Mouse (Mus musculus) liver, embryonic 15.5 days (tissue): ENCODE data around the gene Cdk11b. TPM values are rescaled to one million over a fixed set of nuclear protein-coding genes. Genes with fewer than 3 reads are reported as not detected.
A peak's percentile ranks its signal among the peaks of the same experiment; 100 is the strongest.

Experiments
- ATAC-seq: fragments of 200-750 bp; cut with Nextera tagmentation; 2 replicates; pipeline ENCODE4 v1.8.0; 2017; ENCODE audit warnings: moderate number of reproducible peaks, mild to moderate bottlenecking, moderate library complexity; ENCODE audit not compliant: insufficient read depth
- H3K27ac ChIP-seq: fragments of 300-500 bp; sonication (generic); replicated peaks from 2 replicates; pipeline ENCODE4 v1.5.1; 2015; ENCODE audit warnings: mild to moderate bottlenecking, inconsistent platforms
- H3K27me3 ChIP-seq: fragments of 300-500 bp; sonication (generic); 2 replicates; pipeline ENCODE4 v1.6.1; 2015; ENCODE audit warnings: mild to moderate bottlenecking, inconsistent platforms
- H3K36me3 ChIP-seq: fragments of 300-500 bp; sonication (generic); replicated peaks from 2 replicates; pipeline ENCODE4 v1.6.1; 2015; ENCODE audit warnings: moderate library complexity, mild to moderate bottlenecking, inconsistent platforms
- H3K4me1 ChIP-seq: fragments of 300-500 bp; sonication (generic); replicated peaks from 2 replicates; pipeline ENCODE4 v1.6.1; 2015; ENCODE audit warnings: inconsistent platforms
- H3K4me2 ChIP-seq: fragments of 300-500 bp; sonication (generic); 2 replicates; pipeline ENCODE4 v1.6.1; 2015; ENCODE audit warnings: moderate library complexity, mild to moderate bottlenecking, inconsistent platforms
- H3K4me3 ChIP-seq: fragments of 300-500 bp; sonication (generic); replicated peaks from 2 replicates; pipeline ENCODE4 v1.5.1; 2015; ENCODE audit warnings: mild to moderate bottlenecking, inconsistent platforms
- H3K9ac ChIP-seq: fragments of 300-500 bp; sonication (generic); 2 replicates; pipeline ENCODE4 v1.6.1; 2015; ENCODE audit warnings: moderate library complexity, mild to moderate bottlenecking, inconsistent platforms
- H3K9me3 ChIP-seq: fragments of 300-500 bp; sonication (generic); replicated peaks from 2 replicates; pipeline ENCODE4 v1.6.1; 2016; ENCODE audit warnings: inconsistent platforms
- WGBS: fragments of 180-500 bp; shearing (Covaris S2); methylation state at CpG from one replicate; pipeline ENCODE4 v1.1.7; 2015; ENCODE audit warnings: mixed read lengths; ENCODE audit not compliant: insufficient replicate concordance; 5-methylcytosine and 5-hydroxymethylcytosine counted together
- polyA plus RNA-seq: library from polyadenylated mRNA; unstranded; fragments of >200 nt; fragmentation: Nextera tagmentation; extraction: Ambion mirVana; gene quantifications from 2 replicates; pipeline ENCODE4 v1.2.1, GENCODE M21; 2015

Cdk11b gene
- polyA plus RNA-seq, 1 experiment from 2014 or later: 19.9 TPM

DNA sequence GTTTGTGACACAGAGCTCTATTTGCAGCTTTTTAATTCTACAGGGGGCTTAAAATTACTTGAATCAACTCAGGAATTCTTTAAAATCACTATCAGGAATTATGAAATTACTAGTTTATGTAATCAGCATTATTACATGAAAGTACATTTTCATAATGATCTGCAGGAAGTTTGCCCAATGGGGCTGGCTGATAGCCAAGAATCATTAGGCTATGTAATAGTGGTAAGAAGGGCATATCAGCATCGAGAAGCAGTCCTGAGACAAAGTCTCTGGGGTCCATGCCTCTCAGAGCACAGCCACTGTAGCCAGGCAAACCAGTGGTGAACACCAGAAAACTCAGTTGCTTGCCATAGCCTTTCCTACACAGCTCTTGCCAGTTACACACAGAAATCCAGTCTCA lies 30.9 kb upstream of the Cdk11b start:
- no peak overlapping the region for H3K4me3 ChIP-seq
- WGBS: 28% methylated on average over 1 of the region's 1 CpGs
- no peaks in the 10 kb centered on the region for H3K27me3 ChIP-seq
- H3K4me2 ChIP-seq: no peak overlapping the region
- ATAC-seq: no peak
- no peak overlapping the region for H3K9ac ChIP-seq
- no peaks in the 10 kb centered on the region for H3K9me3 ChIP-seq
- no peak overlapping the region for H3K27ac ChIP-seq
- peaks cover 25% of the 10 kb centered on the region for H3K4me1 ChIP-seq
- peaks cover 19% of the 10 kb centered on the region for H3K36me3 ChIP-seq

DNA sequence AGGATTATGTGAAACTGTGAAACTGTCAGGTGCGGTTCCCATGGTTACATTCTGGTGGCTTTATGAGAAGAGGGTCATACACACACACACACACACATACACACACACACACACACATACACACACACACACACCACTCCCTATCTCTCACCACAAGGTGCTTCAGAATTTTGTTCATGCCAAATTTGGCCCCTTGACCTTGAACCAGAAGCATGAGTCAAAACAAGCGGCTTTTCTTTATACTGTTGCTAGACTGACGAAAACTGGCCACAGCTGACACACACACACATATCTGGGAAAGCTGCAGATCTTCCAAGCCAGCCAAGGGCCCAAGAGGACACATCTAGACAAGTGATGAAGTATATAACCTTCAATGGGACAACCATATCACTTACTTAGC lies 28.9 kb upstream of the Cdk11b start:
- Histone ChIP-seq H3K4me1 (peaks cover 40% of the 10 kb centered on the region), H3K4me2 (no peak overlapping the region), H3K36me3 (0 out of 2 replicates have a peak, but pooled peaks cover 3% of the 10 kb centered on the region), H3K27ac (no peak overlapping the region), H3K4me3 (no peak overlapping the region), H3K27me3 (no peaks in the 10 kb centered on the region), H3K9me3 (no peaks in the 10 kb centered on the region), H3K9ac (no peak overlapping the region)
- no peak for ATAC-seq
- WGBS: 55% methylated on average over 3 of the region's 3 CpGs

DNA sequence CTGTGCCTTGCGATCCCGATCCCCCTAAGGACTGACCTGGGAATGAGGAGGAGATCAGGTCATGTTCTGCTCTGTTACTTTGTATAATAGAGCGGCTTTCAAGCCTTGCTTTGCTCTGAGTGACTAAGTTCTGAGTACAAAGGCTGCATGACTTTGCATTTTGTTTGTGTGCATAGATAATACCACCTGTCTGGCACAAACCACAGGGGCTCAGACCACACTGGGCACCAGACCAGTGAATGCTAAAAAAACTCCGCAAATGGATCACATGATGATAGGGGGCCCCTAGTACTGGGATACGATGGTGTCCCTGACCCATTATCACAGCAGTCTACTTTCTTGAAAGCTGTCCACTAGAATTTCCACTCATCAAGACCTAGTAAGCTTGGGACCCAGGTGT lies 28.0 kb upstream of the Cdk11b start:
- WGBS: 41% methylated on average over 5 of the region's 5 CpGs
- Histone ChIP-seq H3K27me3 (no peaks in the 10 kb centered on the region), H3K27ac (no peak overlapping the region), H3K9ac (no peak overlapping the region), H3K4me1 (peaks cover 43% of the 10 kb centered on the region), H3K4me2 (peak overlapping the region; percentile 4; the same call in 1 of the 2 replicates), H3K9me3 (no peaks in the 10 kb centered on the region), H3K4me3 (no peak overlapping the region), H3K36me3 (no peaks in the 10 kb centered on the region)
- ATAC-seq: no peak

DNA sequence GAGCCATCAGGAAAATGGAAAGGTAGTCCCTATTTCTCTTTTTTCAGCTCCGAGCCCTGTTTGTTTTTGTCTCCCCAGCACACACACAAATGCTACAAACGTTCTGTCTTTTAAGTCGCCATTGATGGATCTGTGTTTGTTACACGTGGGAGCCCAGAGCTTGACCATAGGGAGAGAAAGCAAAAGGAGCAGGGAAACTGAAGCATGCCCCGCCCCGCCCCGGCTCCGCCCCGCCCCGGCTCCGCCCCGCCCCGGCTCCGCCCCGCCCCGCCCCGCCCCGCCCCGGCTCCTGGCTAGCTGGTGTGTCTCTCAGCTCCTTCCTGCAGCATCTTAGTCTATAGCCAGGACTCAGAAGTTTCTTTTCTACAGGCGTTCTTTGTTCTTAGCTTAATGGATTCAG lies 26.1 kb upstream of the Cdk11b start:
- Histone ChIP-seq H3K4me2 (no peak overlapping the region), H3K27ac (no peak overlapping the region), H3K4me1 (peaks cover 60% of the 10 kb centered on the region), H3K27me3 (no peaks in the 10 kb centered on the region), H3K9ac (no peak overlapping the region), H3K36me3 (0 out of 2 replicates have a peak, but pooled peaks cover 8% of the 10 kb centered on the region), H3K4me3 (no peak overlapping the region), H3K9me3 (no peaks in the 10 kb centered on the region)
- 20% methylated on average over 16 of the region's 20 CpGs for WGBS
- ATAC-seq: no peak

DNA sequence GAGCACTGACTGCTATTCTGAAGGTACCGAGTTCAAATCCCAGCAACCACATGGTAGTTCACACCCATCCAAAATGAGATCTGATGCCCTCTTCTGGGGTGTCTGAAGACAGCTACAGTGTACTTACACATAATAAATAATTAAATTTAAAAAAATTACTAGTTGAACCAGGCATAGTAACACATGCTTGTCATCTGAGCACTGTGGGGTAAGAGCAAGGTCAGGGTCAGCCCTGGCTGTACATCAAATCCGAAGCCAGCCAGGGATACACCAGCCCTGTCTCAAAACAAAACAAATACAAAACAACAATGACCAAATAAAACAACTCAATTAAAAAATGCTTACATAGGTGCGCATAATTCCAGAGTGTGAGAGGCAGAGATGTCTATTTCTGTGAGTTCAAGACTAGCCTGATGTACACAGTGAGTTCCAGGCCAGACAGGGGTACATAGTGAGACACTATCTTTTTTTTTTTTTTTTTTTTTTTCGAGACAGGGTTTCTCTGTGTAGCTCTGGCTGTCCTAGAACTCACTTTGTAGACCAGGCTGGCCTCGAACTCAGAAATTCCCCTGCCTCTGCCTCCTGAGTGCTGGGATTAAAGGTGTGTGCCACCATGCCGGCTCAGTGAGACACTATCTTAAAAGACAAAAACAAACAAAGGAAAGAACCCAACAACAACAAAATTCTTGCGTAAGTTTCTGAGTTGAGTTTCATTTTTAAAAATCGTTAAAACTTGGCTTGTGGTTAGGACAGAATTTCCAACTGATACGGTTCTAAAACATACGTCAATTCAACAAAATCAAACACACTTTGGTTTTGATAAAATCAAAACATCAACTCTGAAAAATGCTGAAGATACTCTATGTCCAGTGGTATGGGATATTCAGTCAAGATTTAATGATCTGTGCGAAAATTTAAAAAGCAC lies 24.5 kb upstream of the Cdk11b start:
- no peaks in the 10 kb centered on the region for H3K27me3 ChIP-seq
- H3K27ac ChIP-seq: peak overlapping the region; percentile 97
- peak overlapping the region; percentile 92; the same call in 1 of the 2 replicates for H3K9ac ChIP-seq
- ATAC-seq: no peak
- WGBS: 57% methylated on average over 11 of the region's 11 CpGs
- no peaks in the 10 kb centered on the region for H3K9me3 ChIP-seq
- H3K4me1 ChIP-seq: peaks cover 70% of the 10 kb centered on the region
- H3K4me3 ChIP-seq: peak overlapping the region; percentile 98
- H3K36me3 ChIP-seq: peaks cover 16% of the 10 kb centered on the region; the same call in 1 of the 2 replicates
- H3K4me2 ChIP-seq: peak overlapping the region; percentile 94

DNA sequence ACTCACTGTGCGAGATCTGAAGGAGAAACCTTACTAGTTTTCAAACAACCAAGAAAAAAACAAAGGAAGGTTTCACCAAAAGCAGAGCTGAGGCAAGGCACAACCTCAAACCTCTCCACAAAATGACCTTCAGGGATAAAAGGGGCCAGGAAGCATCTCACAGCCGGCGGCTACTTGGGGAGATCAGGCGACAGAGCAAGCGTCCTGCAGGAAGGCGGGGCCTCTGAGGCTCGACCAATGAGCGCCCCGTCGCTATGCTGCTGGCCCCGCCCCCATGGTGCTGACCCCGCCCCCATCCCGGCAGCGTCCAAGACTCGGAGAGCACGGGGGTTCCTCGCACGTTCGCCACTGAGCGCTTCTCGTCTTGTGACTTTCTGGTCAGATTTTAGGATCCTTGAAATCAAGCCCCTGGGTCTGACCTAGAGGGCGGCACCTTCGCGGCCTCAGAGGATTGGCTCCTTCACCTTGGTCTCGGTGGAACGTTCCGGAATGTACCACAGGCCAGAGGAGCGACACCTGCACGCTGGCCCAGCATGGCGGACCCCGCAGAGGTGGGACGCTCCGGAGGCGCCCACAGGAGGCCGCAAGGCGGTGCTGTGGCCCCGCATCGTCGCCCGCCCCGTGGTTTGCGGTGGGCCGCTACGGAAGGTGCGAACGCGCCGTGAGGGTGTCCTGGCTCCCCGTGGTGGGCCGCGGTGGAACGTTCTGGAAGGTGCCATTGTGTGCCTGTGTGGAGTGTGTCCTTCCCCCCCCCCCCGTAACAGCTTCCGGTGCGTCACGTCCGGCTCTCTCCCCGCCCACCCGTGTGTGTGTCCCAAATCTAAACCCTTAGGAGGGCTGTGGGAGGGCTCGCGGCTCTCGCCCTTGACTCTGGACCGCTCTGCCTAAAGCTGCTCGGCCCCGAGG lies 23.3 kb upstream of the Cdk11b start, which contains the start of gene Slc35e2:
Gene Slc35e2 (plus strand): TSS at position 326 of the 906 bp plus-strand sequence.
- Histone ChIP-seq H3K9ac (peak within 1 kb of the TSS; percentile 92), H3K27me3 (no peaks in the 10 kb centered on the region), H3K9me3 (no peaks in the 10 kb centered on the region), H3K36me3 (peaks cover 23% of the 10 kb centered on the region), H3K27ac (peak within 1 kb of the TSS; percentile 97), H3K4me1 (peaks cover 72% of the 10 kb centered on the region), H3K4me2 (peak within 1 kb of the TSS; percentile 94), H3K4me3 (peak within 1 kb of the TSS; percentile 98)
- ATAC-seq: peak; percentile 95
- WGBS: under 1% methylated on average over 61 of the region's 65 CpGs

DNA sequence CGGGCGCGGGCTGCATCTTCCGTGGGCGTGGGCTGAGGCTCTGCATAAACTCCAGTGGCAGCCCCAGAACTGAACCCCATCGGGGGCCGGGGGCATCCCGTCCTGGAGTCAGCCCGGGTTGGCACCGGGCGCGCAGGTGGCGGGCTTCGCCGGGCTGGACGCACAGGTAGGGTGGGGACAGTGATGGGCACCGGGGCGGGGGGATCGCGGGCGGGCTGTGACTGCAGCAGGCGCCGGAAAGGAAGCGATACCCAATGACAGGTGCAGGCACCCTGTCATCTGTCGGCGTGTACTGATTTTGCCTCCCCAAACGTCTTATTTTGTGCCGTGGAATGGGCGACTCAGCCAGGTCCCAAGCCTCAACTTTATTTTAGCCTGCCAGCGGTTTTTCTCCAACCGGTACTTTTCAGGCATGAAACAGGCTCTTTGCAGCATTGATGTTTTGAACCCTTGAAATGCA lies 22.6 kb upstream of the Cdk11b start:
- Histone ChIP-seq H3K36me3 (peaks cover 23% of the 10 kb centered on the region), H3K27ac (peak overlapping the region; percentile 97), H3K9ac (peak overlapping the region; percentile 92), H3K9me3 (no peaks in the 10 kb centered on the region), H3K4me1 (peaks cover 71% of the 10 kb centered on the region), H3K4me3 (peak overlapping the region; percentile 98), H3K4me2 (peak overlapping the region; percentile 94), H3K27me3 (no peaks in the 10 kb centered on the region)
- under 1% methylated on average over 31 of the region's 31 CpGs for WGBS
- ATAC-seq: peak; percentile 20

DNA sequence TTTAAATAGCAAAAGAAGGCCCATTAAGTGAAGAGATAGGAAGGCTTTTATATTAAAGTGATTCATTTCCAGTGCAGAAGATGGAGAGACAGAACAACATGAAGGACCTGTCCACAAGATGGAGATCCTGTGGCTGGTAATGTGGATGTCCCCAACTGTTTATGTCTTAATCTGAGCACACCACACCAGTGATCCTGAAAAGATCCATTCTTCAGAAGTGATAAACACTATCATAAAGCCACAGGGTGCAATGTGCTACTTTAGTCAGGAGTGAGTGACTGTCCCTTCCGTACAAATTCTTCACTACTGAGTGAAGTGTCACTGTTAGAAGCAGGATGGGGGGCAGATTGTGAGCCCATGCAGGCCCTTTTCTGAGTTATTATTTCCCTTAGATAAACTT lies 21.9 kb upstream of the Cdk11b start:
- Histone ChIP-seq H3K4me1 (peaks cover 72% of the 10 kb centered on the region), H3K27ac (peak overlapping the region; percentile 97), H3K27me3 (no peaks in the 10 kb centered on the region), H3K9me3 (no peaks in the 10 kb centered on the region), H3K4me2 (peak overlapping the region; percentile 94), H3K4me3 (peak overlapping the region; percentile 98), H3K36me3 (peaks cover 25% of the 10 kb centered on the region), H3K9ac (peak overlapping the region; percentile 92)
- no peak for ATAC-seq
- 20% methylated on average over 1 of the region's 1 CpGs for WGBS

DNA sequence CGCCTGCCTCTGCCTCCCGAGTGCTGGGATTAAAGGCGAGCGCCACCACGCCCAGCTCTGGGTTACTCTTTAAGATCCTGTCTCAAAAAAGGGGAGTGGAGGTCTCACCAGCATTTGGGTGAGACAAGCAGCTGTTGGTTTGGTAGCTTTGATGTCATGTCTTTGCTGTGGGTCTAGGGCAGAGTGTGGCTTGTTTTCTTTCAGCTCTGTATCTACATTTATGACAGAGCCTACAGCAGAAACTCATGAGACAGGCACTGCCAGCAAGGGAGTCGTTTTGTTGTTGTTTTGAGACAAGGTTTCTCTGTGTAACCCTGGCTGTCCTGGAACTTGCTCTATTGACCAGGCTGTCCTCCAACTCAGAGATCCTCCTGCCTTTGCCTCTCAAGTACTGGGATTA lies 20.9 kb upstream of the Cdk11b start:
- H3K27me3 ChIP-seq: no peaks in the 10 kb centered on the region
- H3K4me1 ChIP-seq: peaks cover 62% of the 10 kb centered on the region
- 81% methylated on average over 6 of the region's 6 CpGs for WGBS
- H3K9ac ChIP-seq: no peak overlapping the region
- H3K27ac ChIP-seq: no peak overlapping the region; the same call in 1 of the 2 replicates
- 0 out of 2 replicates have a peak overlapping the region, but pooled peaks have one; percentile 10 for H3K4me2 ChIP-seq
- peaks cover 28% of the 10 kb centered on the region for H3K36me3 ChIP-seq
- H3K9me3 ChIP-seq: no peaks in the 10 kb centered on the region
- H3K4me3 ChIP-seq: no peak overlapping the region
- ATAC-seq: no peak

DNA sequence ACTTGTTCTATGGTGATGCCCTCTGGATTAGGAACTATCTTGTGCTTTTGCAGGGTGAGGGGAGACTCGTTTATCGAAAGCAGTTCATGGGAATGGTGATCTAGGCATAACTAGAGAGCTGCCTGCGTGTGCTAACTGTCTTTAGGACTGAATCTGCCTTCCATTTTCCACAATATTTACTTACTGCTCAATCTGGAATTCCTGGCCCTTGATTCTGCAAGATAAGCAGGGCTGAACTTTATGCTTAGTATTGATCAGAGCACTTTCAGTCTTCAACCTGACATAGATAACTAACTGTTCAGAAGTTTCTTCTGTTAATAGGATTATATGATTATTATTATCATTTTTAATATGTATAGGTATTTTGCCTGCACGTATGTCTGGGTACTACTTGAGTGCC lies 19.5 kb upstream of the Cdk11b start:
- 70% methylated on average over 4 of the region's 4 CpGs for WGBS
- Histone ChIP-seq H3K9me3 (no peaks in the 10 kb centered on the region), H3K27ac (peak overlapping the region; percentile 3; the same call in 1 of the 2 replicates), H3K4me1 (peaks cover 54% of the 10 kb centered on the region), H3K4me3 (no peak overlapping the region), H3K36me3 (peaks cover 37% of the 10 kb centered on the region), H3K9ac (no peak overlapping the region), H3K4me2 (peak overlapping the region; percentile 4; the same call in 1 of the 2 replicates), H3K27me3 (no peaks in the 10 kb centered on the region)
- no peak for ATAC-seq
